Mouse (Mus musculus) forebrain, embryonic 11.5 days (tissue): Measurements from ENCODE around the gene Ino80. TPM values are rescaled to one million over a fixed set of nuclear protein-coding genes. Genes with fewer than 3 reads are reported as not detected.

ENCODE experiments used
- ATAC-seq: fragments of 200-750 bp; cut with Nextera tagmentation; replicated peaks from 2 replicates; pipeline ENCODE4 v1.8.0; 2017; ENCODE audit warnings: moderate TSS enrichment; ENCODE audit not compliant: low FRiP score
- DNase-seq: peaks from one replicate; pipeline ENCODE4 v3.0.0-alpha.2; 2017; ENCODE audit warnings: low spot score
- H3K27ac ChIP-seq: fragments of 300-500 bp; sonication (generic); 2 replicates; pipeline ENCODE4 v1.5.1; 2014; ENCODE audit warnings: low read depth, low read length
- H3K27me3 ChIP-seq: fragments of 300-500 bp; sonication (generic); 2 replicates; pipeline ENCODE4 v1.6.1; 2014; ENCODE audit warnings: mild to moderate bottlenecking, low read length, mixed read lengths; ENCODE audit not compliant: control insufficient read depth, insufficient read depth
- H3K36me3 ChIP-seq: fragments of 300-500 bp; sonication (generic); 2 replicates; pipeline ENCODE4 v1.6.1; 2014; ENCODE audit warnings: mild to moderate bottlenecking, low read length, moderate library complexity, mixed read lengths; ENCODE audit not compliant: control insufficient read depth, insufficient read depth
- H3K4me1 ChIP-seq: fragments of 300-500 bp; sonication (generic); replicated peaks from 2 replicates; pipeline ENCODE4 v1.6.1; 2014; ENCODE audit warnings: low read length, mixed read lengths; ENCODE audit not compliant: control insufficient read depth, insufficient read depth
- H3K4me2 ChIP-seq: fragments of 300-500 bp; sonication (generic); 2 replicates; pipeline ENCODE4 v1.6.1; 2014; ENCODE audit warnings: low read depth, mild to moderate bottlenecking, low read length, moderate library complexity, mixed read lengths; ENCODE audit not compliant: severe bottlenecking
- H3K4me3 ChIP-seq: fragments of 300-500 bp; sonication (generic); 2 replicates; pipeline ENCODE4 v1.5.1; 2014; ENCODE audit warnings: low read depth, low read length
- H3K9ac ChIP-seq: fragments of 300-500 bp; sonication (generic); 2 replicates; pipeline ENCODE4 v1.6.1; 2014; ENCODE audit warnings: low read length
- H3K9me3 ChIP-seq: fragments of 300-500 bp; sonication (generic); 2 replicates; pipeline ENCODE4 v1.6.1; 2016; ENCODE audit warnings: low read length, mixed read lengths; ENCODE audit not compliant: control insufficient read depth
- WGBS: fragments of 180-500 bp; shearing (Covaris S2); extraction: QIAGEN DNeasy Blood & Tissue Kit; methylation state at CpG from one replicate; pipeline ENCODE4 v1.1.7; 2014; 5-methylcytosine and 5-hydroxymethylcytosine counted together
- polyA plus RNA-seq: library from polyadenylated mRNA; unstranded; fragments of >200 nt; fragmentation: Nextera tagmentation; extraction: Ambion mirVana; gene quantifications from 2 replicates; pipeline ENCODE4 v1.2.1, GENCODE M21; 2014

The Ino80 gene
- polyA plus RNA-seq, 1 experiment from 2014 or later = 6.5 TPM

GRCm38 (mm10) chr2:119476621-119477391 lies 681 bp downstream of the Ino80 start:
- Histone ChIP-seq H3K4me3 (peak overlapping the region; percentile 95), H3K27me3 (no peaks in the 10 kb centered on the region), H3K9ac (peak overlapping the region; percentile 99), H3K36me3 (no peaks in the 10 kb centered on the region; the same call in 1 of the 2 replicates), H3K9me3 (no peaks in the 10 kb centered on the region), H3K27ac (peak overlapping the region; percentile 94), H3K4me2 (peak overlapping the region; percentile 85), H3K4me1 (peaks cover 2% of the 10 kb centered on the region; the same call in 1 of the 2 replicates)
- WGBS = under 1% methylated on average over 41 of the region's 44 CpGs
- ATAC-seq (peak; percentile 85), DNase-seq (no peak)

DNA sequence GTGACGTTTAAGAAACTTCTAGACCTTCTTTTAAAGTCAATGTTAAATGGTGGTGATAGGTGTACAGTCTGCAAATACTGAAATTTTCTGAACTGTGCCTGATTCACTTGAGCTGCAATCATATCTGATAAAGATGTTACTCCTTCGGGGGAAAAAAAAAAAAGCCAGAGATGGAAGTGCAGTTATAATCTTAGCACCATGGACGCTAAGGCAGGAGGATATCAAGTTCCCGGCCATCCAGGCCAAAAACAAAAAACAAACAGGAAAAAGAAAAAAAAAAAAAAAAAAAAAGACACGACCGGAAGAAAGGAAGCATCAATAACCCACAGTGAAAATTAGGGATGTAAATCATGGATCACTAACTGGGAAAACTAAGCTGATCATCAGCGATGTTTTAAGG lies 1.3 kb downstream of the Ino80 start:
- DNase-seq = no peak
- H3K36me3 ChIP-seq = no peaks in the 10 kb centered on the region; the same call in 1 of the 2 replicates
- ATAC-seq = no peak
- H3K9me3 ChIP-seq = no peaks in the 10 kb centered on the region
- WGBS = 35% methylated on average over 7 of the region's 7 CpGs
- peak overlapping the region; percentile 99 for H3K9ac ChIP-seq
- H3K27ac ChIP-seq = no peak overlapping the region
- H3K4me2 ChIP-seq = peak overlapping the region; percentile 85
- peak overlapping the region; percentile 95 for H3K4me3 ChIP-seq
- no peaks in the 10 kb centered on the region for H3K27me3 ChIP-seq
- H3K4me1 ChIP-seq = peaks cover 2% of the 10 kb centered on the region; the same call in 1 of the 2 replicates

GRCm38 (mm10) chr2:119463945-119464344 lies 13.5 kb downstream of the Ino80 start:
- Histone ChIP-seq H3K4me1 (no peaks in the 10 kb centered on the region), H3K27me3 (no peaks in the 10 kb centered on the region), H3K27ac (no peak overlapping the region), H3K9ac (no peak overlapping the region), H3K4me3 (no peak overlapping the region), H3K9me3 (no peaks in the 10 kb centered on the region), H3K4me2 (no peak overlapping the region), H3K36me3 (no peaks in the 10 kb centered on the region)
- no peak for ATAC-seq
- DNase-seq = no peak
- WGBS = 59% methylated on average over 4 of the region's 4 CpGs

DNA sequence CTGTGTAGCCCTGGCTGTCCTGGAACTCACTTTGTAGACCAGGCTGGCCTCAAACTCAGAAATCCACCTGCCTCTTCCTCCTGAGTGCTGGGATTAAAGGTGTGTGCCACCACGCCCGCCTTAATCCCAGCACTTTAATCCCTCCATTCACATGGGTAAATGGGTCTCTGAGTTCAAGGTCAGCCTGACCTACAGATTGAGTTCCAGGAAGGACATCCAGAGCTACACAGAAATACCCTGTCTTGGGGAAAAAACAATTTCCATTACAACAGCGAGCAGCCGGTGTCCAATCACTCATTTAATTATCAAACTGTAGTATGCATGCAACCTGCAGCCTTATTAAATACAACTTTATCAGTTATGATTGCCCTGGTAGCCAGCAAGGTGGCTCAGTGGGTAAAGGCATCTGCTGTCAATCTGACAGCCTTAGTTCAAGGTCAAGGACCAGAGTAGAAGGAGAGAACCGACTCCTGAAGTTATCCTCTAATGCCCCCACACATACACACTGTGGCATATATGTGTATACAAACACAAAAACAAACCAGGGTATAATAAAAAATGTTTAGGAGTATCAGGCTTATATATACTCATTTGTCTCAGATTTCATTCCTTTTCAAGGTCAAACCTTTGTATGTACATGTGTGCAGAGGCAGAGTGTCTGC lies 14.2 kb downstream of the Ino80 start:
- H3K4me1 ChIP-seq = no peaks in the 10 kb centered on the region
- no peak overlapping the region for H3K9ac ChIP-seq
- no peaks in the 10 kb centered on the region for H3K27me3 ChIP-seq
- DNase-seq (no peak), ATAC-seq (no peak)
- no peak overlapping the region for H3K27ac ChIP-seq
- H3K9me3 ChIP-seq = no peaks in the 10 kb centered on the region
- H3K4me2 ChIP-seq = no peak overlapping the region
- WGBS = 93% methylated on average over 5 of the region's 5 CpGs
- no peak overlapping the region for H3K4me3 ChIP-seq
- H3K36me3 ChIP-seq = no peaks in the 10 kb centered on the region

DNA sequence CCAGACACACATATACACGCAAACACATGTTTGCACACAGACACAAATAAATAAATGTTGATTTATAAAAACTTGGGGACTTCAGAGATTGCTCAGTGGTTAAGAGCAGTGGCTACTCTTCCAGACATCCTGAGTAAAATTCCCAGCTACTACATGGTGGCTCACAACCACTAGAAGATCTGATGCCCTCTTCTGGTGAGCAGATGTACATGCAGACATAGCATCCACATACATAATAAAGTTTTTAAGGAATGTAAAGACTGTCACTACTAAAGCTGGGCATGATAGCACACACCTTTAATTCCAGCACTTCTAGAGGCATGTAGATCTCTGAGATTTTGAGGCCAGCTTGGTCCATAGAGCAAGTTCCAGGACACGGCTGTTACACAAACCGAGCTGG lies 16.5 kb downstream of the Ino80 start:
- H3K4me2 ChIP-seq = no peak overlapping the region
- H3K9ac ChIP-seq = no peak overlapping the region
- peaks cover 3% of the 10 kb centered on the region; the same call in 1 of the 2 replicates for H3K36me3 ChIP-seq
- DNase-seq (no peak), ATAC-seq (no peak)
- no peaks in the 10 kb centered on the region for H3K4me1 ChIP-seq
- WGBS = 94% methylated on average over 3 of the region's 3 CpGs
- no peak overlapping the region for H3K4me3 ChIP-seq
- H3K27me3 ChIP-seq = no peaks in the 10 kb centered on the region
- H3K27ac ChIP-seq = no peak overlapping the region
- H3K9me3 ChIP-seq = no peaks in the 10 kb centered on the region

- H3K4me1 ChIP-seq = no peaks in the 10 kb centered on the region
- H3K4me2 ChIP-seq = no peak overlapping the region
- no peak overlapping the region for H3K9ac ChIP-seq
- peaks cover 6% of the 10 kb centered on the region; the same call in 1 of the 2 replicates for H3K36me3 ChIP-seq
- ATAC-seq = no peak
- H3K9me3 ChIP-seq = no peaks in the 10 kb centered on the region
- no peak for DNase-seq
- no peak overlapping the region for H3K4me3 ChIP-seq
- 96% methylated on average over 3 of the region's 3 CpGs for WGBS
- H3K27me3 ChIP-seq = no peaks in the 10 kb centered on the region
- no peak overlapping the region for H3K27ac ChIP-seq
Measured at GRCm38 (mm10) chr2:119454558-119454957, 22.9 kb downstream of the Ino80 start.

DNA sequence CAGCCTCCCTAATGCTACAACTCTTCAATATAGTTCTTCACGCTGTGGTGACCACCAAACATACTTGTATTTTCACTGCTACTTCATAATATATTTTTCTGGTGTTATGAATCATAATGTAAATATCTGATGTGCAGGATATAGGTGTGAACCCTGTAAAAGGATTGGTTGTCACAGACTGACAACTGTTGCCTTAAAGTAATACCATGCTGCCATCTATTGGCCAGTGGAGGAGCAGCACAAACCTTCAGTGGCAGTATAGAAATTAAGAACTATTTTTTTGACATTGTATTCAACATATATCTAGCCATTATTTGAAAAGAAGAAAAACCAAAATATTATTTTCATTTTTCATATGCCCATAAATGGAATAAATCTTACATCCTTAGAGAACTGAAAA lies 40.5 kb downstream of the Ino80 start:
- Histone ChIP-seq H3K4me1 (no peaks in the 10 kb centered on the region), H3K27me3 (no peaks in the 10 kb centered on the region), H3K9ac (no peak overlapping the region), H3K36me3 (peaks cover 2% of the 10 kb centered on the region; the same call in 1 of the 2 replicates), H3K9me3 (no peaks in the 10 kb centered on the region), H3K27ac (no peak overlapping the region), H3K4me2 (no peak overlapping the region), H3K4me3 (no peak overlapping the region)
- no peak for ATAC-seq
- WGBS = 92% methylated on average over 1 of the region's 1 CpGs
- peak; percentile 63 for DNase-seq

DNA sequence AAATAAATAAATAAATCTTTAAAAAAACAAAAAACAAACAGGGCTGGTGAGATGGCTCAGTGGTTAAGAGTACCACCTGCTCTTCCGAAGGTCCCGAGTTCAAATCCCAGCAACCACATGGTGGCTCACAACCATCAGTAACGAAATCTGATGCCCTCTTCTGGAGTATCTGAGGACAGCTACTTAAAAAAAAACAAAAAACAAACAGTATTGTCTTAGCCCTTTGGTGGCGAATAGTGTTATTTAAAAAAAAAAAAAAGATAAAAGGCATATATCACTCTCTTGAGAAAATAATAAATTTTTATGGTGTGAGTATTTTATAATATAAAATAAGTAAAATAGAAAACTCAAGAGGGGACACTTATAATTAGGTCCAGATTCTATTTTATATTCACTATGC lies 41.0 kb downstream of the Ino80 start:
- ATAC-seq = no peak
- H3K36me3 ChIP-seq = peaks cover 2% of the 10 kb centered on the region; the same call in 1 of the 2 replicates
- no peaks in the 10 kb centered on the region for H3K27me3 ChIP-seq
- no peak overlapping the region for H3K27ac ChIP-seq
- WGBS = 91% methylated on average over 4 of the region's 4 CpGs
- no peak overlapping the region for H3K4me3 ChIP-seq
- H3K4me1 ChIP-seq = no peaks in the 10 kb centered on the region
- no peak overlapping the region for H3K4me2 ChIP-seq
- no peak for DNase-seq
- H3K9me3 ChIP-seq = no peaks in the 10 kb centered on the region
- no peak overlapping the region for H3K9ac ChIP-seq
